Mouse (Mus musculus) C2C12 (cell line): ENCODE measurements around the gene Gm20388.

Experiments
- CTCF ChIP-seq: IDR thresholded peaks from one replicate; pipeline ENCODE4 v1.5.1; 2011; ENCODE audit not compliant: control insufficient read depth, insufficient read depth, insufficient read length
- MAX ChIP-seq: IDR thresholded peaks from one replicate; pipeline ENCODE4 v1.6.1; 2011; ENCODE audit warnings: mild to moderate bottlenecking, control low read depth
- USF1 ChIP-seq: IDR thresholded peaks from one replicate; pipeline ENCODE4 v1.6.1; 2011; ENCODE audit warnings: low read depth, mild to moderate bottlenecking, control low read depth, moderate library complexity

GRCm38 (mm10) chr8:120381865-120382264, 471.2 kb downstream of the Gm20388 start:
- no peak for TF ChIP-seq USF1
- TF ChIP-seq CTCF = no peak
- no peak for TF ChIP-seq MAX
